Mouse (Mus musculus) urinary bladder, postnatal 36 days (tissue): ENCODE results near the gene Cdk5r1.
"Not testable (repeated sequence)": the region's sequence is repeated elsewhere in the genome, so short reads cannot be mapped to it uniquely, and the experiment has no call there.

ENCODE experiments used
- DNase-seq, 2 experiments: peaks; one replicate each; pipeline ENCODE4 v3.0.0; 2022; ENCODE audit warnings: low spot score in 2 of 2, mixed read lengths in 1 of 2

Cdk5r1 gene

GRCm38 (mm10) chr11:80476222-80477189, at the start of gene Cdk5r1:
Gene Cdk5r1, plus strand, starts transcription at chr11:80477023.
- DNase-seq: peak; percentile 72 to 75

GRCm38 (mm10) chr11:80428381-80429008, 48.3 kb upstream of the Cdk5r1 start, which contains the start of gene Psmd11:
Gene Psmd11, plus strand, starts transcription at chr11:80428615.
- DNase-seq: peak; percentile 87 to 94

GRCm38 (mm10) chr11:80429009-80429475, 47.8 kb upstream of the Cdk5r1 start:
- DNase-seq: peak; percentile 25 to 37

GRCm38 (mm10) chr11:80429500-80430166, 47.2 kb upstream of the Cdk5r1 start:
- DNase-seq: no peak

- no peak for DNase-seq
Measured at GRCm38 (mm10) chr11:80430366-80430910, 46.4 kb upstream of the Cdk5r1 start.

- no peak for DNase-seq
Measured at GRCm38 (mm10) chr11:80446916-80447315, 29.9 kb upstream of the Cdk5r1 start.

GRCm38 (mm10) chr11:80449859-80450258, 27.0 kb upstream of the Cdk5r1 start:
- no peak for DNase-seq

GRCm38 (mm10) chr11:80452242-80452641, 24.6 kb upstream of the Cdk5r1 start:
- no peak for DNase-seq

- no peak for DNase-seq
Measured at GRCm38 (mm10) chr11:80453198-80453597, 23.6 kb upstream of the Cdk5r1 start.

- DNase-seq: not testable (repeated sequence)
Measured at GRCm38 (mm10) chr11:80463605-80464130, 13.2 kb upstream of the Cdk5r1 start.

- DNase-seq: no peak
Measured at GRCm38 (mm10) chr11:80471836-80472605, 4.8 kb upstream of the Cdk5r1 start.

- DNase-seq: no peak
Measured at GRCm38 (mm10) chr11:80474175-80474691, 2.6 kb upstream of the Cdk5r1 start.

GRCm38 (mm10) chr11:80474846-80475245, 2.0 kb upstream of the Cdk5r1 start:
- no peak for DNase-seq

GRCm38 (mm10) chr11:80475544-80475943, 1.3 kb upstream of the Cdk5r1 start:
- no peak for DNase-seq

GRCm38 (mm10) chr11:80477341-80478199, 747 bp downstream of the Cdk5r1 start:
- DNase-seq: no peak

- no peak for DNase-seq
Measured at GRCm38 (mm10) chr11:80478694-80479412, 2.0 kb downstream of the Cdk5r1 start.

- DNase-seq: no peak
Measured at GRCm38 (mm10) chr11:80479425-80479824, 2.6 kb downstream of the Cdk5r1 start.

GRCm38 (mm10) chr11:80479906-80480866, 3.4 kb downstream of the Cdk5r1 start:
- no peak for DNase-seq
